Mouse (Mus musculus): ENCODE measurements at regions not wholly inside any gene's neighbourhood (a gene's known extent, or its start where the extent isn't known, plus 50 kb on each side); places are given as distances from the start of the nearest gene placed in this dataset.

GRCm38 (mm10) chr13:28800676-28801075 lies 152.8 kb downstream of the Sox4 start:
- TF ChIP-seq CTCF (IDR thresholded peaks at IDR 0.05; ENCODE audit: borderline replicate concordance, control insufficient read depth, extremely low read depth, insufficient read depth, low read length, poor library complexity) (no peak), POLR2A (IDR thresholded peaks at IDR 0.05; ENCODE audit: control insufficient read depth, extremely low read depth, insufficient read depth, low read length, poor library complexity) (no peak)
- no peak for DNase-seq
- 89% methylated on average over 1 of the region's 1 CpGs for WGBS
- Histone ChIP-seq H3K36me3 (ENCODE audit: control insufficient read depth, insufficient read depth, low read length) (no peaks in the 10 kb centered on the region), H3K27ac (ENCODE audit: control insufficient read depth, insufficient read depth, low read length) (no peak overlapping the region), H3K4me1 (replicated peaks; ENCODE audit: control insufficient read depth, insufficient read depth, low read length) (peaks cover 3% of the 10 kb centered on the region; the same call in 1 of the 2 replicates), H3K4me3 (ENCODE audit: control insufficient read depth, insufficient read depth, low read length) (no peak overlapping the region), H3K27me3 (ENCODE audit: control insufficient read depth, insufficient read depth, low read length) (no peaks in the 10 kb centered on the region)

- no peak overlapping the region for H3K27ac ChIP-seq (ENCODE audit: control insufficient read depth, insufficient read depth, low read length)
- H3K27me3 ChIP-seq (ENCODE audit: control insufficient read depth, insufficient read depth, low read length), result no peaks in the 10 kb centered on the region
- no peaks in the 10 kb centered on the region for H3K36me3 ChIP-seq (ENCODE audit: control insufficient read depth, insufficient read depth, low read length)
- WGBS, result 93% methylated on average over 1 of the region's 1 CpGs
- DNase-seq, result no peak
- no peak overlapping the region for H3K4me3 ChIP-seq (ENCODE audit: control insufficient read depth, insufficient read depth, low read length)
- H3K4me1 ChIP-seq (replicated peaks; ENCODE audit: control insufficient read depth, insufficient read depth, low read length), result peaks cover 3% of the 10 kb centered on the region; the same call in 1 of the 2 replicates
- no peak for TF ChIP-seq POLR2A (IDR thresholded peaks at IDR 0.05; ENCODE audit: control insufficient read depth, extremely low read depth, insufficient read depth, low read length, poor library complexity)
- no peak for TF ChIP-seq CTCF (IDR thresholded peaks at IDR 0.05; ENCODE audit: borderline replicate concordance, control insufficient read depth, extremely low read depth, insufficient read depth, low read length, poor library complexity)
These were observed 154.0 kb downstream of the Sox4 start for GRCm38 (mm10) chr13:28799474-28799873.

GRCm38 (mm10) chr13:28797617-28798475 lies 155.7 kb downstream of the Sox4 start:
- Histone ChIP-seq H3K4me3 (ENCODE audit: control insufficient read depth, insufficient read depth, low read length) (no peak overlapping the region), H3K27me3 (ENCODE audit: control insufficient read depth, insufficient read depth, low read length) (no peaks in the 10 kb centered on the region), H3K27ac (ENCODE audit: control insufficient read depth, insufficient read depth, low read length) (no peak overlapping the region), H3K4me1 (replicated peaks; ENCODE audit: control insufficient read depth, insufficient read depth, low read length) (peaks cover 10% of the 10 kb centered on the region), H3K36me3 (ENCODE audit: control insufficient read depth, insufficient read depth, low read length) (no peaks in the 10 kb centered on the region)
- 75% methylated on average over 8 of the region's 8 CpGs for WGBS
- TF ChIP-seq CTCF (IDR thresholded peaks at IDR 0.05; ENCODE audit: borderline replicate concordance, control insufficient read depth, extremely low read depth, insufficient read depth, low read length, poor library complexity) (no peak), POLR2A (IDR thresholded peaks at IDR 0.05; ENCODE audit: control insufficient read depth, extremely low read depth, insufficient read depth, low read length, poor library complexity) (no peak)
- no peak for DNase-seq

- DNase-seq, result no peak
- peaks cover 22% of the 10 kb centered on the region for H3K4me1 ChIP-seq (replicated peaks; ENCODE audit: control insufficient read depth, insufficient read depth, low read length)
- H3K27me3 ChIP-seq (ENCODE audit: control insufficient read depth, insufficient read depth, low read length), result no peaks in the 10 kb centered on the region
- TF ChIP-seq CTCF (IDR thresholded peaks at IDR 0.05; ENCODE audit: borderline replicate concordance, control insufficient read depth, extremely low read depth, insufficient read depth, low read length, poor library complexity) (no peak), POLR2A (IDR thresholded peaks at IDR 0.05; ENCODE audit: control insufficient read depth, extremely low read depth, insufficient read depth, low read length, poor library complexity) (no peak)
- no peaks in the 10 kb centered on the region for H3K36me3 ChIP-seq (ENCODE audit: control insufficient read depth, insufficient read depth, low read length)
- H3K4me3 ChIP-seq (ENCODE audit: control insufficient read depth, insufficient read depth, low read length), result no peak overlapping the region
- H3K27ac ChIP-seq (ENCODE audit: control insufficient read depth, insufficient read depth, low read length), result no peak overlapping the region
- 47% methylated on average over 7 of the region's 7 CpGs for WGBS
These were observed 158.2 kb downstream of the Sox4 start for GRCm38 (mm10) chr13:28795274-28795673.

- 61% methylated on average over 3 of the region's 3 CpGs for WGBS
- DNase-seq, result no peak
- Histone ChIP-seq H3K36me3 (ENCODE audit: control insufficient read depth, insufficient read depth, low read length) (no peaks in the 10 kb centered on the region), H3K4me1 (replicated peaks; ENCODE audit: control insufficient read depth, insufficient read depth, low read length) (peaks cover 26% of the 10 kb centered on the region), H3K4me3 (ENCODE audit: control insufficient read depth, insufficient read depth, low read length) (no peak overlapping the region), H3K27ac (ENCODE audit: control insufficient read depth, insufficient read depth, low read length) (no peak overlapping the region), H3K27me3 (ENCODE audit: control insufficient read depth, insufficient read depth, low read length) (no peaks in the 10 kb centered on the region)
- no peak for TF ChIP-seq POLR2A (IDR thresholded peaks at IDR 0.05; ENCODE audit: control insufficient read depth, extremely low read depth, insufficient read depth, low read length, poor library complexity)
- TF ChIP-seq CTCF (IDR thresholded peaks at IDR 0.05; ENCODE audit: borderline replicate concordance, control insufficient read depth, extremely low read depth, insufficient read depth, low read length, poor library complexity), result no peak
These were observed 159.0 kb downstream of the Sox4 start for GRCm38 (mm10) chr13:28794547-28794946.

GRCm38 (mm10) chr13:28793166-28793935 lies 160.2 kb downstream of the Sox4 start:
- DNase-seq, result peak; percentile 48
- WGBS, result 47% methylated on average over 5 of the region's 5 CpGs
- no peaks in the 10 kb centered on the region for H3K36me3 ChIP-seq (ENCODE audit: control insufficient read depth, insufficient read depth, low read length)
- H3K27ac ChIP-seq (ENCODE audit: control insufficient read depth, insufficient read depth, low read length), result peak overlapping the region; percentile 57
- no peak overlapping the region for H3K4me3 ChIP-seq (ENCODE audit: control insufficient read depth, insufficient read depth, low read length)
- H3K4me1 ChIP-seq (replicated peaks; ENCODE audit: control insufficient read depth, insufficient read depth, low read length), result peaks cover 26% of the 10 kb centered on the region
- TF ChIP-seq CTCF (IDR thresholded peaks at IDR 0.05; ENCODE audit: borderline replicate concordance, control insufficient read depth, extremely low read depth, insufficient read depth, low read length, poor library complexity) (no peak), POLR2A (IDR thresholded peaks at IDR 0.05; ENCODE audit: control insufficient read depth, extremely low read depth, insufficient read depth, low read length, poor library complexity) (no peak)
- H3K27me3 ChIP-seq (ENCODE audit: control insufficient read depth, insufficient read depth, low read length), result no peaks in the 10 kb centered on the region

All from thymus, adult 2 months (tissue).